Mouse (Mus musculus) kidney, embryonic 15.5 days (tissue): ENCODE results near the gene Ppie. TPM values are rescaled to one million over a fixed set of nuclear protein-coding genes. Genes with fewer than 3 reads are reported as not detected.
"Not testable (repeated sequence)": the region's sequence is repeated elsewhere in the genome, so short reads cannot be mapped to it uniquely, and the experiment has no call there.

Source experiments
- ATAC-seq: fragments of 200-750 bp; cut with Nextera tagmentation; replicated peaks from 2 replicates; pipeline ENCODE4 v1.8.0; 2017; ENCODE audit warnings: moderate TSS enrichment; ENCODE audit not compliant: low FRiP score
- H3K27ac ChIP-seq: fragments of 300-500 bp; sonication (generic); 2 replicates; pipeline ENCODE4 v1.5.1; 2015; ENCODE audit warnings: mild to moderate bottlenecking, inconsistent platforms
- H3K27me3 ChIP-seq: fragments of 300-500 bp; sonication (generic); 2 replicates; pipeline ENCODE4 v1.6.1; 2015; ENCODE audit warnings: inconsistent platforms
- H3K36me3 ChIP-seq: fragments of 300-500 bp; sonication (generic); 2 replicates; pipeline ENCODE4 v1.6.1; 2015; ENCODE audit warnings: inconsistent platforms
- H3K4me1 ChIP-seq: fragments of 300-500 bp; sonication (generic); 2 replicates; pipeline ENCODE4 v1.6.1; 2015; ENCODE audit warnings: inconsistent platforms
- H3K4me2 ChIP-seq: fragments of 300-500 bp; sonication (generic); 2 replicates; pipeline ENCODE4 v1.6.1; 2015; ENCODE audit warnings: moderate library complexity, mild to moderate bottlenecking, inconsistent platforms
- H3K4me3 ChIP-seq: fragments of 300-500 bp; sonication (generic); replicated peaks from 2 replicates; pipeline ENCODE4 v1.5.1; 2015; ENCODE audit warnings: mild to moderate bottlenecking, inconsistent platforms
- H3K9ac ChIP-seq: fragments of 300-500 bp; sonication (generic); 2 replicates; pipeline ENCODE4 v1.6.1; 2015; ENCODE audit warnings: mild to moderate bottlenecking, inconsistent platforms
- H3K9me3 ChIP-seq: fragments of 300-500 bp; sonication (generic); replicated peaks from 2 replicates; pipeline ENCODE4 v1.6.1; 2016; ENCODE audit warnings: inconsistent platforms
- WGBS: fragments of 180-500 bp; shearing (Covaris S2); methylation state at CpG from one replicate; pipeline ENCODE4 v1.1.7; 2015; ENCODE audit warnings: mixed read lengths; 5-methylcytosine and 5-hydroxymethylcytosine counted together
- polyA plus RNA-seq: library from polyadenylated mRNA; unstranded; fragments of >200 nt; fragmentation: Nextera tagmentation; extraction: Ambion mirVana; gene quantifications from 2 replicates; pipeline ENCODE4 v1.2.1, GENCODE M21; 2015

Gene Ppie
- 105 and 109 TPM in 2 replicates for polyA plus RNA-seq

- Histone ChIP-seq H3K4me1 (peaks cover 18% of the 10 kb centered on the region), H3K4me3 (peak within 1 kb of the TSS; percentile 73), H3K9me3 (no peaks in the 10 kb centered on the region), H3K36me3 (peaks cover 26% of the 10 kb centered on the region), H3K27ac (peak within 1 kb of the TSS; percentile 92), H3K27me3 (no peaks in the 10 kb centered on the region), H3K4me2 (peak within 1 kb of the TSS; percentile 81), H3K9ac (peak within 1 kb of the TSS; percentile 58)
- ATAC-seq = peak; percentile 98
- under 1% methylated on average over 34 of the region's 34 CpGs for WGBS
Measured at GRCm38 (mm10) chr4:123139513-123140154, at the start of gene Ppie. Ppie (minus strand) TSS chr4:123139951.

DNA sequence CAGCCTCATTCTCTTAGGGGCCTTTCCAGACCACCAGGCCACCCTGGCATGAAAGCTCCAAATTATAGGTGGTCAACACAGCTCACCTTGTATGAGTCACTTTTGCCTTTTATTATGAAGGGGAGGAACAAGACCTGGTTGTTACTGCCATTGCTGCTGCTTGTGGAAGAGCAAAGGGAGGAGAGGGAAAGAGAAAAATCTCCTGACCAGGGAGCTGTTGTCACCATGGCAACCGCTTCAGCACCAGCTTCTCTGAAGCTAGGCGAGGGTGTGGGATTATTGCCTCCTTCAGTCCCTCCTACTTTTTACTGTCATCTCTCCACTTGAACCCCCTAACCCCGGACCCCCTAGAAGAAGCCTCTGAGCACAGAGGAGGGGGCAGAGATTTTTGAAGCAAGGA is 45.1 kb upstream of the Ppie start:
- ATAC-seq = no peak

GRCm38 (mm10) chr4:123183239-123184056 is 43.7 kb upstream of the Ppie start:
- peaks cover 78% of the 10 kb centered on the region for H3K27me3 ChIP-seq
- peaks cover 22% of the 10 kb centered on the region for H3K4me1 ChIP-seq
- H3K9ac ChIP-seq = peak overlapping the region; percentile 17; the same call in 1 of the 2 replicates
- peak overlapping the region; percentile 48 for H3K4me3 ChIP-seq
- no peaks in the 10 kb centered on the region for H3K9me3 ChIP-seq
- ATAC-seq = peak; percentile 92
- H3K4me2 ChIP-seq = peak overlapping the region; percentile 79
- H3K36me3 ChIP-seq = no peaks in the 10 kb centered on the region
- H3K27ac ChIP-seq = no peak overlapping the region
- 11% methylated on average over 44 of the region's 44 CpGs for WGBS

More for the DNA sequence above, 45.1 kb upstream of the Ppie start:
- Histone ChIP-seq H3K9me3 (no peaks in the 10 kb centered on the region), H3K4me1 (peaks cover 22% of the 10 kb centered on the region), H3K4me3 (no peak overlapping the region), H3K27me3 (peaks cover 73% of the 10 kb centered on the region), H3K9ac (no peak overlapping the region), H3K36me3 (no peaks in the 10 kb centered on the region), H3K4me2 (no peak overlapping the region), H3K27ac (no peak overlapping the region)
- 46% methylated on average over 3 of the region's 3 CpGs for WGBS

DNA sequence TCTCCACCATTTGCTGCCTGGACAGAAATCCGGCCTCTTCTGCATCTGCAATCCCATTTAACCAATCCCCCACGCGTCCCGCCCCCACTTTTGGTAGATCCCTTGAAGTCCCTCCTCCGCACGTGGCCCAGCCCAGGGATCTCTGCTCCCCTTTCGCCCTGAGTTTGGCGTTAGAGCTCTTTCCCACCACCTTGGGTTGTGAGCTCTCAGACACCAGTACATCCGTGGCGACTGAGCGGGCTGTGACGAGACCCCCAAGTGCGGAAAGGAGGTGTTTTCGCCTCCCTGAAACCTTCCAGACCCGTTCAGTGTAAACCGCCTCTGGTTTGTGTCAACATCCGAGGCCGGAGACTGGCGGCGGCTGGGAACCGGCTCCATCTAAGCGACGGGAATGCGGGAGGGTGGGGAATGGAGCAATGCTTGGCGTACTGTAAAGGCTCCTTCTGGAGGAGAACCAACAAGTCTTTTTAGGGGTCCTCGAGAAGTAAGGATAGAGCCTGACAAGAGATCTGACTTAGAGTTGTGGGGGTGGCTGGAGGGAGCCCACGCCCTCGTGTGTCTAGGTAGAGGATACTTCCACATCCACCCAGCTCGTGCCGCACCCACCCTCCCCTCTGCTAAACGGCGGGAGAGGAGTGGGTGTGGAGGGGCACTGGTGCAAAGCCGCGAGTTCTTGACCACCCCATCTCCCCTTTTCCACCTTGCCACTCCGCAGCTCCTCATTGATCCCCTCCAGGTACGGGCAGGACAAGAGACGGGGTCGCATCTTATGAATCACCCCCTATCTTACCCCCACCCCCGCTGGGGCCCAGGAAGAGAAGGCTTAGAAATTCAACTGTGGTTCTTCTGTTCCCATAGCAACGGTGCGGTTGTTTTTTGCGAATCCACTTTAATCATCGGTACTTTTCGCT is 42.8 kb upstream of the Ppie start, which contains the start of gene Hpcal4:
Gene Hpcal4, plus strand, starts transcription at position 900 of the 911 bp plus-strand sequence.
- Histone ChIP-seq H3K27ac (no peak within 1 kb of the TSS), H3K4me1 (peaks cover 22% of the 10 kb centered on the region), H3K9me3 (no peaks in the 10 kb centered on the region), H3K9ac (peak within 1 kb of the TSS; percentile 25; the same call in 1 of the 2 replicates), H3K27me3 (peaks cover 85% of the 10 kb centered on the region), H3K36me3 (no peaks in the 10 kb centered on the region), H3K4me3 (peak within 1 kb of the TSS; percentile 48), H3K4me2 (peak within 1 kb of the TSS; percentile 79)
- WGBS = under 1% methylated on average over 44 of the region's 44 CpGs
- peak; percentile 63 for ATAC-seq

- no peak overlapping the region for H3K27ac ChIP-seq
- H3K9me3 ChIP-seq = no peaks in the 10 kb centered on the region
- no peak overlapping the region for H3K4me3 ChIP-seq
Measured at GRCm38 (mm10) chr4:123171811-123172210, 32.1 kb upstream of the Ppie start.

DNA sequence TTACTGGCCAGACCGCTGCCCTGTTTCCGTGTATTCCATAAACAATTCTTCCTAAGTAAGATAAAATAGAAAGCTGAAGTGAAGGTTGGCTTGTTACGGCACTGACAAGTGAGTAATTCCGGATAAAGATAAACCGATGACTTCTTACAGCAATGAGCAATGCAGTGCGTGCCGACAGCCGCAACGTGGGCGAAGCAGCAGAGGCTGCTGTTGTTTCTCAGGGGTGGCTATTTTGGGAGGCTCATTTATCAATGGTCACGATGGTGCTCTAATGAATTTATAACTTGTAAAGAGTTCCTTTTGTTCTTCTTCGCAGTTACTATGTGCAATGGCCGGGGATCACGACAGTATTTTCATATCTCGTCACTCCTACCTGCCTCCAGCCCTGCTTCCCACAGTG is 24.4 kb upstream of the Ppie start:
- no peak overlapping the region for H3K27ac ChIP-seq
- H3K27me3 ChIP-seq = peaks cover 16% of the 10 kb centered on the region
- no peaks in the 10 kb centered on the region for H3K9me3 ChIP-seq
- no peak overlapping the region for H3K9ac ChIP-seq
- H3K4me1 ChIP-seq = peaks cover 10% of the 10 kb centered on the region
- WGBS = 58% methylated on average over 15 of the region's 15 CpGs
- no peak for ATAC-seq
- no peak overlapping the region for H3K4me3 ChIP-seq
- H3K36me3 ChIP-seq = no peaks in the 10 kb centered on the region
- H3K4me2 ChIP-seq = no peak overlapping the region

More at GRCm38 (mm10) chr4:123171811-123172210, 32.1 kb upstream of the Ppie start:
- Histone ChIP-seq H3K4me2 (no peak overlapping the region), H3K36me3 (no peaks in the 10 kb centered on the region), H3K27me3 (peaks cover 25% of the 10 kb centered on the region), H3K9ac (no peak overlapping the region), H3K4me1 (peaks cover 4% of the 10 kb centered on the region; the same call in 1 of the 2 replicates)
- no peak for ATAC-seq

- H3K9me3 ChIP-seq = no peaks in the 10 kb centered on the region
- no peak overlapping the region for H3K27ac ChIP-seq
- no peak for ATAC-seq
- H3K9ac ChIP-seq = no peak overlapping the region
- H3K36me3 ChIP-seq = no peaks in the 10 kb centered on the region
- H3K27me3 ChIP-seq = peaks cover 16% of the 10 kb centered on the region
- WGBS = 8% methylated on average over 15 of the region's 15 CpGs
- H3K4me1 ChIP-seq = peaks cover 10% of the 10 kb centered on the region
- H3K4me2 ChIP-seq = peak overlapping the region; percentile 47
- H3K4me3 ChIP-seq = 0 out of 2 replicates have a peak overlapping the region, but pooled peaks have one; percentile 12
Measured at GRCm38 (mm10) chr4:123162305-123162917, 22.7 kb upstream of the Ppie start.

- 63% methylated on average over 3 of the region's 3 CpGs for WGBS
- ATAC-seq, H3K4me2 ChIP-seq: not testable (repeated sequence)
Measured at GRCm38 (mm10) chr4:123161251-123161650, 21.5 kb upstream of the Ppie start.

GRCm38 (mm10) chr4:123160571-123160970 is 20.8 kb upstream of the Ppie start:
- Histone ChIP-seq H3K4me2 (no peak overlapping the region), H3K4me1 (peaks cover 10% of the 10 kb centered on the region), H3K9ac (no peak overlapping the region), H3K27ac (no peak overlapping the region), H3K27me3 (peaks cover 16% of the 10 kb centered on the region), H3K9me3 (no peaks in the 10 kb centered on the region), H3K4me3 (no peak overlapping the region), H3K36me3 (no peaks in the 10 kb centered on the region)
- ATAC-seq = no peak
- WGBS = 80% methylated on average over 6 of the region's 6 CpGs

More at GRCm38 (mm10) chr4:123161251-123161650, 21.5 kb upstream of the Ppie start:
- H3K9ac ChIP-seq, H3K9me3 ChIP-seq, H3K27ac ChIP-seq, H3K36me3 ChIP-seq, H3K4me3 ChIP-seq: not testable (repeated sequence)
- Histone ChIP-seq H3K4me1 (peaks cover 10% of the 10 kb centered on the region), H3K27me3 (peaks cover 16% of the 10 kb centered on the region)

DNA sequence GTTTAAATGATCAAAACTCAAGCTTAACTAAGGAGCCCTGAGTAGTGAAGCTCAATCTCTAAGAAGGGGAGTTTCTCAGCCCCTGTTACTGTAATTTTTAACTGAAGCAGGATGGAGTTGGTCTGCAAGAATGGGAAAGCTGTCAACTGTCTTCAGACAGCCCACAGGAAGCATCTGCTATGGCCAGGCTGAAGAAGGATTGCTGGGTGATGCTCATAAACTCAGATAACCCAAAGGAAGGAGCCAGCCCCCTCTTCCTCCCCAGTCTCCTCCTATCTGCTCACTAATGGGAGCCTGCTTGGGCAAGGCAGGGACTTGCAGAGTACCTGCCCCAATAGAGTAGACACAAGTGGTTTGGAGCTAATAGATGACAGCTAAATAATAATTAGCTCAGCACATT is 16.1 kb upstream of the Ppie start:
- H3K36me3 ChIP-seq = no peaks in the 10 kb centered on the region

GRCm38 (mm10) chr4:123155427-123155826 is 15.7 kb upstream of the Ppie start:
- H3K27me3 ChIP-seq = no peaks in the 10 kb centered on the region
- H3K9ac ChIP-seq = no peak overlapping the region
- H3K9me3 ChIP-seq = no peaks in the 10 kb centered on the region
- no peak overlapping the region for H3K27ac ChIP-seq
- H3K4me1 ChIP-seq = no peaks in the 10 kb centered on the region
- no peaks in the 10 kb centered on the region for H3K36me3 ChIP-seq
- ATAC-seq = no peak
- no peak overlapping the region for H3K4me3 ChIP-seq
- no peak overlapping the region for H3K4me2 ChIP-seq
- WGBS = 68% methylated on average over 2 of the region's 2 CpGs

More for the DNA sequence above, 16.1 kb upstream of the Ppie start:
- no peaks in the 10 kb centered on the region for H3K9me3 ChIP-seq
- H3K4me3 ChIP-seq = no peak overlapping the region
- no peak overlapping the region for H3K9ac ChIP-seq
- no peak overlapping the region for H3K4me2 ChIP-seq
- no peaks in the 10 kb centered on the region for H3K4me1 ChIP-seq
- H3K27ac ChIP-seq = no peak overlapping the region
- ATAC-seq = no peak
- H3K27me3 ChIP-seq = no peaks in the 10 kb centered on the region
